Mouse (Mus musculus) cortical plate, adult 2 months (tissue): ENCODE measurements around the gene Hmgn3.

Experiments
- CTCF ChIP-seq: fragments of 200-500 bp; IDR thresholded peaks from 2 replicates; pipeline ENCODE4 v1.5.1; 2011; ENCODE audit warnings: mild to moderate bottlenecking, control low read depth, low read length; ENCODE audit not compliant: insufficient read depth; ENCODE audit errors: extremely low read depth
- POLR2A ChIP-seq: fragments of 200-500 bp; IDR thresholded peaks from 2 replicates; pipeline ENCODE4 v1.6.1; 2011; ENCODE audit warnings: mild to moderate bottlenecking, low read length, control low read depth; ENCODE audit not compliant: insufficient read depth; ENCODE audit errors: extremely low read depth

- TF ChIP-seq CTCF (no peak), POLR2A (no peak)
Observed at GRCm38 (mm10) chr9:83082296-83082695, 64.2 kb downstream of the Hmgn3 start.
